Mouse (Mus musculus) right cerebral cortex, adult 2 months (tissue): Measurements from ENCODE around the gene Pabpc1l.
"Not testable (repeated sequence)": the region's sequence is repeated elsewhere in the genome, so short reads cannot be mapped to it uniquely, and the experiment has no call there.

Experiments used
- DNase-seq, 2 experiments: peaks; one replicate each; pipeline ENCODE4 v3.0.0; 2021 to 2022; ENCODE audit warnings: low spot score in 2 of 2

Pabpc1l gene

GRCm38 (mm10) chr2:164036520-164037019 lies 11.3 kb downstream of the Pabpc1l start:
- no peak for DNase-seq

- DNase-seq: no peak
Observed at GRCm38 (mm10) chr2:164038407-164039028, 13.3 kb downstream of the Pabpc1l start.

GRCm38 (mm10) chr2:164040949-164041348 lies 15.7 kb downstream of the Pabpc1l start:
- DNase-seq: no peak

GRCm38 (mm10) chr2:164041523-164041922 lies 16.3 kb downstream of the Pabpc1l start:
- no peak for DNase-seq

- no peak for DNase-seq
Observed at GRCm38 (mm10) chr2:164047197-164047690, 22.0 kb downstream of the Pabpc1l start.

GRCm38 (mm10) chr2:164053767-164054166 lies 28.5 kb downstream of the Pabpc1l start:
- no peak for DNase-seq

GRCm38 (mm10) chr2:164054671-164055070 lies 29.4 kb downstream of the Pabpc1l start:
- no peak for DNase-seq

GRCm38 (mm10) chr2:164059634-164060235 lies 34.5 kb downstream of the Pabpc1l start:
- no peak for DNase-seq

GRCm38 (mm10) chr2:164070142-164070764 lies 45.0 kb downstream of the Pabpc1l start, which contains the start of gene Stk4:
Stk4 (plus strand) TSS chr2:164070322.
- no peak for DNase-seq

GRCm38 (mm10) chr2:164070765-164071436 lies 45.7 kb downstream of the Pabpc1l start, which contains the start of gene Tomm34:
Tomm34 (minus strand) TSS chr2:164071169.
- peak; percentile 80 to 87 for DNase-seq

GRCm38 (mm10) chr2:164071437-164071820 lies 46.2 kb downstream of the Pabpc1l start:
- not testable (repeated sequence) for DNase-seq

- no peak for DNase-seq
Observed at GRCm38 (mm10) chr2:164072109-164072508, 46.9 kb downstream of the Pabpc1l start.

- DNase-seq: no peak
Observed at GRCm38 (mm10) chr2:164073120-164073519, 47.9 kb downstream of the Pabpc1l start.

- peak; percentile 98 for DNase-seq
Observed at GRCm38 (mm10) chr2:164073918-164074578, 48.8 kb downstream of the Pabpc1l start.

GRCm38 (mm10) chr2:164075088-164075487 lies 49.8 kb downstream of the Pabpc1l start:
- no peak for DNase-seq

GRCm38 (mm10) chr2:164076874-164077425 lies 51.7 kb downstream of the Pabpc1l start:
- no peak for DNase-seq

GRCm38 (mm10) chr2:164077875-164078274 lies 52.6 kb downstream of the Pabpc1l start:
- no peak for DNase-seq

- no peak for DNase-seq
Observed at GRCm38 (mm10) chr2:164079488-164079887, 54.2 kb downstream of the Pabpc1l start.

- DNase-seq: no peak
Observed at GRCm38 (mm10) chr2:164081577-164081976, 56.3 kb downstream of the Pabpc1l start.

- no peak for DNase-seq
Observed at GRCm38 (mm10) chr2:164082175-164082574, 56.9 kb downstream of the Pabpc1l start.
